Mouse (Mus musculus) left cerebral cortex, postnatal 36 days (tissue): ENCODE measurements at regions not wholly inside any gene's neighbourhood (a gene's known extent, or its start where the extent isn't known, plus 50 kb on each side); places are given as distances from the start of the nearest gene placed in this dataset.

Experiments
- DNase-seq, 2 experiments: peaks; one replicate each; pipeline ENCODE4 v3.0.0; 2021 to 2022; ENCODE audit warnings: low spot score in 2 of 2, mixed read lengths in 1 of 2
- intact Hi-C: fragments of 180-260 bp; cut with DNase I; formaldehyde crosslinking; loops from one replicate; pipeline ENCODE4 v1.15.1; 2025

- intact Hi-C loops, result no loop called here
- no peak for DNase-seq
Observed at GRCm38 (mm10) chr5:28943571-28944316, 252.0 kb upstream of the Rnf32 start.

DNA sequence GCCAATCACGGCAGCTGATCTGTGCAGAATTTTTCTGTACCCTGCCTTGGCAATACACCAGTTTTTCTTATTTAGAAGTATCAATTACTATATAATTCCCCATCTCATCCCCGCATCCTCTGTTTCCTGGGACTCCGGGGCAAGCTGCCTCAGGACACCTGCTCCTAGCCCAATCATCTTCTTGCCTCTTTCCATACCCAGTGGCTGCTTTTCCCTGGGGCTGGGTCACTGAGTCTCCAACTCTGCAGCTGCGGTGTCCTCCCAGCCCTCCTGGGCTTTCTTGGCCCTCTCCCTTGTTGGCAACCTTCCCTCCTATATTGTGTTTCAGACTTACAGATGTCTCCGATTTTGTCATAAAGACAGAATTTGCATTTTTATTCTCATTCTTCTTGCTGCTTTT is 254.8 kb upstream of the Rnf32 start:
- intact Hi-C loops, result no loop called here
- DNase-seq, result no peak

GRCm38 (mm10) chr5:28919296-28920063 is 276.3 kb upstream of the Rnf32 start:
- intact Hi-C loops, result no loop called here
- DNase-seq, result no peak

DNA sequence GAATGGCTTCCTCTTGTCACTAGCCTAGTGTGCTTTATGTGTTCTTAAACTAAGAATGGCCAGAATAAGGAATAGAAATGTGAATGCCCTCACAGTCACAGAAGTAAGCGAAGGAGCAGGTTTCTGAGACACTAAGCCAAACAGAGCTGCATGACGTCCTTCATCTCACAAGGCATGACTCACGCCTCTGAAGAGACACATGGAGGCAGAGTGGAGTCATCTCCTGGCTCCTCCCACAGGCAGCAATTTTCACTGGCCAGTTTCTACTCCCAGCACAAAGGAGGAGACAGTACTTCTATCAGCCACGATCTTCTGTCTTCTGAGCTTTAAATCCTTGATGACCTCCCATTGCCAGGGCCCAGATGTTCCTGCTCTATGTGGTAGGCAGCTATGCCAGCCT is 291.3 kb upstream of the Rnf32 start:
- peak in 1 of 2 experiments; percentile 5 for DNase-seq
- intact Hi-C loops, result no loop called here

GRCm38 (mm10) chr5:28903805-28904320 is 291.9 kb upstream of the Rnf32 start:
- no peak for DNase-seq
- intact Hi-C loops, result no loop called here

DNA sequence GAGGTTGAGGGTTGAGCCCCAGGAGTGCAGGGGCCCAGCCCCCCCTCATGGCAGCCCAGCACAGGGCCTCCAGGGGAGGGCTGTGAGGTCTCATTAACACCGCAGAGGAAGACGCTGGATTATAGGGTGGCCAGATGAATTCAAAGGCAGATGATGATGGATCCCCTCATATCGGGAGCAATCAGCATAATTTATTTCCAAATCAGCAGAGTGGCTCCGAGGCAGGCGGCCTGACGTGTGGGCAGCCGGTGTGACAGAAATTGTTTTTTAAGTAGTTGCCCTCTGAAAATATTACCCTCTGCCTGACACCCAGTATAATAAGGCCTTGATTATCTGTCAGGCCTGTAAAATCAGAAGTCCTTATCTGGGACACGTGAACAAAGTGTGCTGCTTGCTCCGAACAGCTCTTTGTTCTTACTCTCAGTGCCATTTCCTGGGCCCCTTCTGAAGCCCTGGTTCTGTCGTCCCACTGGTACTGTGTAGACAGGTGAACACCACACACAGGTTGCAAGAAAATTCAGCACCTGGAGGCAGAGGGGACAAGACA is 303.0 kb upstream of the Rnf32 start:
- no peak for DNase-seq
- intact Hi-C loops, result no loop called here

- intact Hi-C loops, result no loop called here
- DNase-seq, result no peak
Observed at GRCm38 (mm10) chr5:28891988-28892387, 303.8 kb upstream of the Rnf32 start.

DNA sequence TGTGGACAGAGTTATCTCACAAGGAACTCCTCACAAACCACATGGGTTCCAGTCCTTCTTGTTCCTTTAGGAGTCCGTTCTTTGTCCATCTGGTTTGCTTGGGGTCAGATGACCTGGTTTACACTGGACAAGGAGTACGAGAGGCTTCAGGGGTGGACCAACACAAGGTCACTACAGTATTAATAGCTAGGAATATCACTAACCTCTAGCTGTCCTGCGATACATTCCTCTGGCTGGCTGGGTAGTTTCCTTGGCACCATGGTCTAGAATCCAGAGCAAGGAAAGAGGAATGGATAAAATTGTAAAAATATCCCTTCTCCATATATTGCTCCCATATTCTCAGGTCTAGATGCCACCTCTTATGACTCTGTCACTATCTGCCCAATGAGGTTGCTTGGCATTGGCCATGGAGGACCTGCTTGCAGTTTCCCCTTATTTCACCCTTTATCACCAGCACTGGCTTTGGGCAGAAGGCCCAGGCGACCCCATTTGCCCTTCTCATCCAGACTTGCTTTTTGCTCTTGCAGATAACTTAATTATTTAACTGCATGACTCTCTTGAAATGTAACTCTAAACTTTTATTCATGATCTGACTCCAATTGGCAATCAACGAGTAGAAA is 310.9 kb upstream of the Rnf32 start:
- DNase-seq, result no peak
- intact Hi-C loops, result no loop called here

- DNase-seq, result no peak
- intact Hi-C loops, result no loop called here
Observed at GRCm38 (mm10) chr5:28876199-28876598, 319.6 kb upstream of the Rnf32 start.

DNA sequence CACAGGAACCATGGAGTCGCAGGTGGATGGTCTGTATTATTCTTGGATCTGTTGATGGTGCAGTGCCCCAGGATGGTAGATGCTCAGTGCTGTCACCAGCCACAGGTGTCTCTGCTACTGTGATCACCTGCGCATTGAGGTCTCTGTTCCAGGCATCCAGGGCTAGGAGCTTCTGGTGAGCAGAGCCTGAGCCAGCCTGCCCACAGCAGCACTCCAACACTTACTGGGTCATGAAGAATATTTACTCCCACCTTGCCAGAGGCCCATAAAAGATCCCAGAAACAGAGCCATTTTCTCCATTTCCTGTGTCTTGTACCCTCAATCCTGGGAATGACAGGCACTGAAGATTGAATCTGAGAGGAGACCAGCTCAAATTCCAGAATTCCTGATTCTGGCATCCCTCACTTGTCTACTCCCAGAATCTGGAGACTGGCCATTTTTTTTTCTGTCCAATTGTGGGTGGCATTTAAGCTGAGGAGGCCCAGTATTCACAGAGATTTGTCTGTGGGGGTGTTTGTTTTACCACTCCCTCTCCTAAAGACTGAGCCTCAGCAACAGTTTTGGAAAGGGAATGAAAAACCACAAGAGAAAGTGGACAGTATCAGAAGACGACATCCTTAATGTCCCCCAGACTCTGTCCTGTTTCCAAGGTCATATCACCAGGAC is 322.1 kb upstream of the Rnf32 start:
- intact Hi-C loops, result no loop called here
- no peak for DNase-seq

DNA sequence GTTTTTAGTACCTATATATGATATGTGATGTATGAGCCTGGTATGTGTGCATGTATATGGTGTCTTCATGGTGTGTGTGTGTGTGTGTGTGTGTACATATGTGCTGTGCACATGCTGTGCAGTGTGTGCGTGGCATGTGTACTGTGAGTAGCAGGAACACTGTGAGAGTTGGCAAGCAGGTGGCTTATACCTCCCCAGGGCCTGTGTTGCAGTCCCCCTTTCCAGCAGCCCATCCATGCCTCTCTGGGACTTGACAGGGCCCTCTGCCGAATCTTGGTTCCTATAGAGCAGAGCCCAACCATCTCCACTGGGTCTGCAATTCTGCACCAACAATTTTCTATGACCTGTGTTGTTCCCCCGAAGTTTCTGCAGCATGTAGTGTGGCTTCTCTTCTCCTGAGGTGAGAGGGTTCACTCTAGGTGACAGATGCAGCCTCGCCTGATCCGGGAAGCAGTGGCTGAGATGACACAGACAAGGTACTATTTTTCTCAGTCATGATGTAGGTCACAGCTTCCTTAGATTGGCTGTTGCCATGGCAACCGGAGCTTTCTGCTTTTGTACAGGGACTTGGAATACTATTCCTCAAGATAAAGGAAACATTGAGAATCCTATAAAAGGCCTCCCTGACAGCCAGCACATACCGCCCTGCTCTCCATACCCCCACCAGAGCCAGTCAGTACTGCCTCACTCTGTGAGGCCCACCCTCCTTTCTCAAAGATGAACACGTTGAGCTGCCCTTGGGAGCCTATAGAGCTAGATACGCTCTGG is 336.0 kb upstream of the Rnf32 start:
- peak; percentile 78 to 80 for DNase-seq
- intact Hi-C loops, result loop anchor here (10.0 kb wide), 1 partner anchor 335 kb away; the partner anchor contains the start of gene Rnf32

DNA sequence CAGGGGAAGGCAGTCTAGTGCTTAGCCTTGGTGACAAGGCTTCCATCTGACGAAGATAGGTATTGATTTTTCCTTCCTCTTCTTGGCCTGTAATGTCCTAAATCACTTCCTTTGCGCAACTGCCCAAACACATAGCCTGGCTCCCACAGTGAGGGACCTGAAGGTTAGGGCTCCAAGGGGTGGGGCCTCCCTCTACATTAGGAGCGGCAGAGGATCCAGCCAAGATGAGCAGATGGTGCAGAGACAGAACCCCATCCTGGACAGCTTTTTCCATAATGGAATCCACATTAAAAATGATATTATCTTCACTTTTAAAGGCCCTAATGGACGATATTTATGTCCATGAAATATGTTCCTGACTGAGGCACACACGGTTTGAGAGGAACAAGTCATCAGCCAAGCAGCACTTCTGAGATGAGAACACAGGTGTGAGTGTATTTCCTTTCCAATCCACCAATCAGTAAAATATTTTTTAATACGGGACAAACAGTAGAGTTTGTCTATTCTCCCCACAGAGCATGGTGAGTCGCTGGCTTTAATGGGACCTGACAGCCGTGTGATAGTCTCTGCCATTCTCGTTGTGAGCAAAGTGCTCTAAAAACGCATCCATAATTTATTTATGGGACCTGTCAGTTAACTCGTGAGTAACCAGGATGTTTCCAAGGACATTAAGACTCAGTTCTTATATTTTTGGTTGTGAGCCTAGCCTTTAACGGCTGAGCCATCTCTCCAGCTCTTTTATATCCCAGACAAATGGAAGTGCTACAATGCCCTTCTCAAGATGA is 357.5 kb upstream of the Rnf32 start:
- intact Hi-C loops, result no loop called here
- DNase-seq, result no peak

- DNase-seq, result peak; percentile 65 to 71
- intact Hi-C loops, result no loop called here
Observed at GRCm38 (mm10) chr5:28819091-28819490, 352.0 kb upstream of the Shh start.

- intact Hi-C loops, result no loop called here
- DNase-seq, result no peak
Observed at GRCm38 (mm10) chr5:28807950-28808349, 340.9 kb upstream of the Shh start.

- intact Hi-C loops, result no loop called here
- no peak for DNase-seq
Observed at GRCm38 (mm10) chr5:28799464-28799863, 332.4 kb upstream of the Shh start.

DNA sequence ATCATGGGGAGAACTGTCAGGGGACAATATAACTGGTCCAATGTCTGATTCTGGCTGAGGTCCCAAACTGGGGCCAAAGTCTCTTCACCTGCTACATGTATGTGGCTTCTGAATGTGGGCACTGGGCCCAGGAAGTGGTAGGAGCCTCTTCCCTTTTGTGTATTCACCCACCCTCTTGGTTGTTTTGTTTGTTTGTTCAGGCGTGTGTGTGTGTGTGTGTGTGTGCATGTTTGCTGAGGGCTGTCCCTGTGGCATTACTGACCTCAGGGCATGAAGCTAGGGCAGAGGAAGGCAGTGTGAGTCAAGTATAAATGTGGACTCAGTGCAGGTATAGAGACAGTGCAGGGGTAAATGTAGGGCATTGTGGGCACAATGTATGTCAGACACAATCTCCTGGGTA is 331.3 kb upstream of the Shh start:
- DNase-seq, result no peak
- intact Hi-C loops, result no loop called here

DNA sequence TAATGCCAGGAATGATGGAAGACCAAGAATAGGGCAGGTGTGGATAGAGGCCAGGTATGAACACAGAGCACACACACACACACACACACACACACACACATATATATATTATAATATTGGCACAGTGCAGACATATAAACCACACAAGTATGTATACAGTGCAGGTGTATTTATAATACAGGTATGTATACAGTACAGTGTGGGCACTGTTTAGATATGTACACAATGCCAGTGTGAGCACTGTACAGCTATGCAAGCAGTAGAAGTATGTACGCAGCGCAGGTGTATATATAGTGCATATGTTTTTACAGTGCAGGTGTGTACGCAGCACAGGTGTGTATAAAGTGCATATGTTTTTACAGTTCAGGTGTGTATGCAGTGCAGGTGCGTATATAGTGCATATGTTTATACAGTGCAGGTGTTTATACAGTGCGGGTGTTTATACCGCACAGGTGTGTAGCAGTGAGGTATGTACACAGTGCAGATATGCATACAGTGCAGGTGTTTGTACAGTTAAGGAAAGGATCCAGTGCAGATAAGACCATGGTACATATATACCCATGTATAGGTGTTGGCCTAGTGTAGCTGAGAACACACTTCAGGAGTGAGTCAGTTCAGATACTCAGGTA is 328.2 kb upstream of the Shh start:
- no peak for DNase-seq
- intact Hi-C loops, result no loop called here

- intact Hi-C loops, result no loop called here
Observed at GRCm38 (mm10) chr5:28793781-28794180, 326.7 kb upstream of the Shh start.

More at GRCm38 (mm10) chr5:28793781-28794180, 326.7 kb upstream of the Shh start:
- DNase-seq, result no peak
